Mouse (Mus musculus) stomach, embryonic 14.5 days (tissue): ENCODE results near the gene Slc35d1. TPM values are rescaled to one million over a fixed set of nuclear protein-coding genes. Genes with fewer than 3 reads are reported as not detected.
A peak's percentile ranks its signal among the peaks of the same experiment; 100 is the strongest.

Experiments used
- ATAC-seq: fragments of 200-750 bp; cut with Nextera tagmentation; 2 replicates; pipeline ENCODE4 v1.8.0; 2017; ENCODE audit warnings: low read depth, moderate TSS enrichment; ENCODE audit not compliant: insufficient number of reproducible peaks, insufficient read depth, low FRiP score
- H3K27ac ChIP-seq: fragments of 300-500 bp; sonication (generic); 2 replicates; pipeline ENCODE4 v1.5.1; 2014; ENCODE audit warnings: mild to moderate bottlenecking, low read length, moderate library complexity, mixed read lengths
- H3K27me3 ChIP-seq: fragments of 300-500 bp; sonication (generic); 2 replicates; pipeline ENCODE4 v1.6.1; 2014; ENCODE audit warnings: low read length, control low read depth, mixed read lengths; ENCODE audit not compliant: control insufficient read depth, insufficient read depth
- H3K36me3 ChIP-seq: fragments of 300-500 bp; sonication (generic); 2 replicates; pipeline ENCODE4 v1.6.1; 2014; ENCODE audit warnings: mild to moderate bottlenecking, control low read depth, low read length, moderate library complexity, mixed read lengths; ENCODE audit not compliant: control insufficient read depth, insufficient read depth
- H3K4me1 ChIP-seq: fragments of 300-500 bp; sonication (generic); 2 replicates; pipeline ENCODE4 v1.6.1; 2014; ENCODE audit warnings: low read length, control low read depth, mixed read lengths; ENCODE audit not compliant: control insufficient read depth, insufficient read depth
- H3K4me2 ChIP-seq: fragments of 300-500 bp; sonication (generic); replicated peaks from 2 replicates; pipeline ENCODE4 v1.6.1; 2014; ENCODE audit warnings: low read depth, low read length, control low read depth
- H3K4me3 ChIP-seq: fragments of 300-500 bp; sonication (generic); 2 replicates; pipeline ENCODE4 v1.5.1; 2014; ENCODE audit warnings: low read depth, low read length, control low read depth
- H3K9ac ChIP-seq: fragments of 300-500 bp; sonication (generic); replicated peaks from 2 replicates; pipeline ENCODE4 v1.6.1; 2014; ENCODE audit warnings: low read depth, mild to moderate bottlenecking, control low read depth, low read length, moderate library complexity, mixed read lengths
- H3K9me3 ChIP-seq: fragments of 300-500 bp; sonication (generic); 2 replicates; pipeline ENCODE4 v1.6.1; 2016; ENCODE audit warnings: low read depth, low read length, control low read depth; ENCODE audit not compliant: control insufficient read depth
- WGBS: fragments of 180-500 bp; shearing (Covaris S2); extraction: QIAGEN DNeasy Blood & Tissue Kit; methylation state at CpG from one replicate; pipeline ENCODE4 v1.1.7; 2014; 5-methylcytosine and 5-hydroxymethylcytosine counted together
- polyA plus RNA-seq: library from polyadenylated mRNA; unstranded; fragments of >200 nt; fragmentation: Nextera tagmentation; extraction: Ambion mirVana; gene quantifications from 2 replicates; pipeline ENCODE4 v1.2.1, GENCODE M21; 2014

Slc35d1 gene
- polyA plus RNA-seq, 1 experiment from 2014 or later: 10.6 TPM

GRCm38 (mm10) chr4:103232156-103232555 is 17.2 kb upstream of the Slc35d1 start:
- WGBS: 53% methylated on average over 2 of the region's 2 CpGs
- H3K27ac ChIP-seq: no peak overlapping the region
- no peaks in the 10 kb centered on the region for H3K9me3 ChIP-seq
- H3K4me2 ChIP-seq: no peak overlapping the region
- H3K9ac ChIP-seq: no peak overlapping the region
- H3K4me1 ChIP-seq: no peaks in the 10 kb centered on the region
- no peaks in the 10 kb centered on the region for H3K36me3 ChIP-seq
- ATAC-seq: no peak
- no peak overlapping the region for H3K4me3 ChIP-seq
- H3K27me3 ChIP-seq: no peaks in the 10 kb centered on the region

GRCm38 (mm10) chr4:103222854-103223253 is 7.9 kb upstream of the Slc35d1 start:
- 33% methylated on average over 9 of the region's 9 CpGs for WGBS
- no peak overlapping the region for H3K4me3 ChIP-seq
- H3K36me3 ChIP-seq: no peaks in the 10 kb centered on the region
- H3K4me2 ChIP-seq: no peak overlapping the region
- no peak overlapping the region for H3K9ac ChIP-seq
- no peak overlapping the region for H3K27ac ChIP-seq
- no peak; the same call in 1 of the 2 replicates for ATAC-seq
- no peaks in the 10 kb centered on the region for H3K9me3 ChIP-seq
- H3K4me1 ChIP-seq: no peaks in the 10 kb centered on the region
- no peaks in the 10 kb centered on the region for H3K27me3 ChIP-seq

GRCm38 (mm10) chr4:103221789-103222188 is 6.8 kb upstream of the Slc35d1 start:
- WGBS: 80% methylated on average over 6 of the region's 6 CpGs

DNA sequence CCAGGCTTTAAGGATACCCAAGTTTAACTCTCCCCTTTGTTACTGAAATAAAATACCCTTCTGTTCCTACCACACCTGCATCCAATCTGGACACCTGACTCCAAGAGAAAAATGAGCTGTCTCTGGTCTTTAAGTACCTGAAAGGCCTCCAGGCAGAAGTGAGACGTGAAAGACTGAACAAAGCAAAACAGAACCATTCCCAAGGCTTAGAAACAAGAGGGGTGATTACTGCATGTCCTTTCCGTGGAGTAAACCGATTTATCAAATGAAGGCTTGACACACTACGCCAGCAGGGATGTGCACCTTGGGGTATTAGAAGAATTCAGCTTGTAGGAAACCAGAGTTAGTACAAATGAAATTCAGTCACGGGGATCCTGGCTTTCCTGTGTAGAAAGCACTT is 4.0 kb upstream of the Slc35d1 start:
- Histone ChIP-seq H3K27me3 (no peaks in the 10 kb centered on the region), H3K4me3 (no peak overlapping the region), H3K36me3 (no peaks in the 10 kb centered on the region), H3K4me1 (no peaks in the 10 kb centered on the region), H3K9me3 (no peaks in the 10 kb centered on the region), H3K9ac (no peak overlapping the region), H3K27ac (no peak overlapping the region; the same call in 1 of the 2 replicates), H3K4me2 (no peak overlapping the region)
- ATAC-seq: no peak
- WGBS: 56% methylated on average over 5 of the region's 5 CpGs

More at GRCm38 (mm10) chr4:103221789-103222188, 6.8 kb upstream of the Slc35d1 start:
- H3K9ac ChIP-seq: no peak overlapping the region
- H3K4me3 ChIP-seq: no peak overlapping the region
- H3K27me3 ChIP-seq: no peaks in the 10 kb centered on the region
- no peaks in the 10 kb centered on the region for H3K9me3 ChIP-seq
- no peak overlapping the region for H3K27ac ChIP-seq
- no peaks in the 10 kb centered on the region for H3K4me1 ChIP-seq
- no peak overlapping the region for H3K4me2 ChIP-seq
- no peak for ATAC-seq
- no peaks in the 10 kb centered on the region for H3K36me3 ChIP-seq

DNA sequence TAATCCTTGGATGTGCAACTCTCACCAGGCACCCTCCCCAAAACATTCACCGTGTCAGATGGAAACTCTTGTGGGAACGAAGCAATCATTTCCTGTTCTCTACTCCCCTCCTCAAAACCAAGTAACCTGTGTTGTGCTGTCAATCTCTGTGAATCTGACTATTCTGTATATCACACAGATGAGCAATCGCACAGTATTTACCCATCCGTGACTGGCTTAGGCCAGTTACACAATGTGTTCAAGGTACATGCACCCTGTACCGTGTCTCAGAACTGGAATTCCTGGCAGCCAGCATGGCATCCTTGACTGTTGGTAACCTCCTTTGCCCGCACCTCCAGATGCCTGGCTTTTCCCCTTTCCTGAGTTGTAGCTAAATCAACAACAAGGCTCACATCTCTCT is 1.1 kb upstream of the Slc35d1 start:
- no peak overlapping the region for H3K4me2 ChIP-seq
- H3K9ac ChIP-seq: no peak overlapping the region
- H3K27me3 ChIP-seq: no peaks in the 10 kb centered on the region
- no peak for ATAC-seq
- peaks cover 8% of the 10 kb centered on the region; the same call in 1 of the 2 replicates for H3K4me1 ChIP-seq
- H3K4me3 ChIP-seq: no peak overlapping the region
- H3K27ac ChIP-seq: no peak overlapping the region
- peaks cover 2% of the 10 kb centered on the region; the same call in 1 of the 2 replicates for H3K36me3 ChIP-seq
- H3K9me3 ChIP-seq: no peaks in the 10 kb centered on the region
- WGBS: 80% methylated on average over 6 of the region's 6 CpGs

- Histone ChIP-seq H3K36me3 (peaks cover 12% of the 10 kb centered on the region), H3K27ac (peak overlapping the region; percentile 96), H3K27me3 (no peaks in the 10 kb centered on the region), H3K9me3 (no peaks in the 10 kb centered on the region), H3K4me1 (peaks cover 8% of the 10 kb centered on the region; the same call in 1 of the 2 replicates), H3K9ac (peak overlapping the region; percentile 93), H3K4me2 (peak overlapping the region; percentile 71), H3K4me3 (peak overlapping the region; percentile 86)
- peak; percentile 75 for ATAC-seq
- under 1% methylated on average over 41 of the region's 48 CpGs for WGBS
These were observed 453 bp downstream of the Slc35d1 start for GRCm38 (mm10) chr4:103214498-103214924.

- ATAC-seq: no peak
- WGBS: 2% methylated on average over 30 of the region's 30 CpGs
These were observed 986 bp downstream of the Slc35d1 start for GRCm38 (mm10) chr4:103213859-103214497.

DNA sequence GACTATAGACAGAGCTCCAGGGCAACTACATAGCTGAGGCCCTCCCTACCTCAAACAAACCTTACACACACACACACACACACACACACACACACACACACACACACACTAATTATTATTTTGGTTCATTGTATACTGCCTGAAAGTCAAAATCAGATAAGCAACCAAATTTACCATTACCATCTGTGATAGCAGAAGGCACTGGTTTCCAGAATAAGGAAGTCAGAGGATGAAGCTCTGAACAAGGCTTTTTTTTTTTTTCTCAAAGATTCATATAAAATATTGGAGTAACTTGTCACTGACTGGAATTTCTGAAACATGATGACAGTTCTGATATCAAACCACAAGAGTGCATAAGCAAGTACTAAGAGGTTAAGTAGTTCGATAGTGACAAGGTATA is 6.4 kb downstream of the Slc35d1 start:
- no peaks in the 10 kb centered on the region for H3K27me3 ChIP-seq
- no peak overlapping the region for H3K4me2 ChIP-seq
- no peaks in the 10 kb centered on the region for H3K9me3 ChIP-seq
- no peak overlapping the region for H3K4me3 ChIP-seq
- H3K36me3 ChIP-seq: peaks cover 33% of the 10 kb centered on the region
- H3K27ac ChIP-seq: no peak overlapping the region
- ATAC-seq: no peak
- WGBS: 86% methylated on average over 1 of the region's 1 CpGs
- H3K9ac ChIP-seq: no peak overlapping the region
- H3K4me1 ChIP-seq: peaks cover 8% of the 10 kb centered on the region; the same call in 1 of the 2 replicates

More at GRCm38 (mm10) chr4:103213859-103214497, 986 bp downstream of the Slc35d1 start:
- Histone ChIP-seq H3K4me2 (peak overlapping the region; percentile 71), H3K27me3 (no peaks in the 10 kb centered on the region), H3K27ac (peak overlapping the region; percentile 96), H3K9me3 (no peaks in the 10 kb centered on the region), H3K36me3 (peaks cover 12% of the 10 kb centered on the region), H3K9ac (peak overlapping the region; percentile 93), H3K4me3 (peak overlapping the region; percentile 86), H3K4me1 (peaks cover 8% of the 10 kb centered on the region; the same call in 1 of the 2 replicates)
